Mouse (Mus musculus) MEL (cell line): ENCODE data around the gene Flad1.
A peak's percentile ranks its signal among the peaks of the same experiment; 100 is the strongest.

Experiments
- CTCF ChIP-seq, 3 experiments: IDR thresholded peaks in 2 of 3; conservative IDR thresholded peaks in 1 of 3; 2 replicates each; pipeline ENCODE4 v1.5.1; 2011 to 2012; ENCODE audit warnings: low read length in 3 of 3, low read depth in 2 of 3, mild to moderate bottlenecking in 2 of 3, improper control_type of control experiment in 1 of 3, inconsistent platforms in 1 of 3, mixed read lengths in 1 of 3, moderate library complexity in 1 of 3; ENCODE audit not compliant: control insufficient read depth in 1 of 3, insufficient read depth in 1 of 3, poor library complexity in 1 of 3, severe bottlenecking in 1 of 3
- EP300 ChIP-seq, 2 experiments: IDR thresholded peaks; 2 replicates each; pipeline ENCODE4 v1.6.1; 2011; ENCODE audit warnings: improper control_type of control experiment in 2 of 2, low read length in 2 of 2, low read depth in 1 of 2, mild to moderate bottlenecking in 1 of 2
- GABPA ChIP-seq: IDR thresholded peaks from 2 replicates; pipeline ENCODE4 v1.6.1; 2012; ENCODE audit warnings: low read depth, mild to moderate bottlenecking, inconsistent platforms, low read length, improper control_type of control experiment, moderate library complexity
- MAFK ChIP-seq: IDR thresholded peaks from 2 replicates; pipeline ENCODE4 v1.6.1; 2011; ENCODE audit warnings: low read depth, mild to moderate bottlenecking, low read length, improper control_type of control experiment, borderline replicate concordance
- MYC ChIP-seq: IDR thresholded peaks from 2 replicates; pipeline ENCODE4 v1.6.1; 2011; ENCODE audit warnings: low read depth, mild to moderate bottlenecking, low read length, improper control_type of control experiment, moderate library complexity
- POLR2A ChIP-seq, 2 experiments: IDR thresholded peaks; 2 replicates each; pipeline ENCODE4 v1.6.1; 2011 to 2012; ENCODE audit warnings: low read length in 2 of 2, mild to moderate bottlenecking in 2 of 2, control low read depth in 1 of 2, improper control_type of control experiment in 1 of 2, low read depth in 1 of 2, moderate library complexity in 1 of 2; ENCODE audit not compliant: control insufficient read depth in 1 of 2, insufficient read depth in 1 of 2, poor library complexity in 1 of 2
- POLR2AphosphoS5 ChIP-seq: IDR thresholded peaks from 2 replicates; pipeline ENCODE4 v1.6.1; 2012; ENCODE audit warnings: low read depth, borderline replicate concordance, mild to moderate bottlenecking, inconsistent platforms, low read length, moderate library complexity, mixed read lengths
- RCOR1 ChIP-seq: IDR thresholded peaks from 2 replicates; pipeline ENCODE4 v1.6.1; 2012; ENCODE audit warnings: low read depth, mild to moderate bottlenecking, inconsistent platforms, low read length, improper control_type of control experiment
- SMC3 ChIP-seq: IDR thresholded peaks from 2 replicates; pipeline ENCODE4 v1.6.1; 2011; ENCODE audit warnings: low read depth, low read length, improper control_type of control experiment
- TCF12 ChIP-seq: IDR thresholded peaks from 2 replicates; pipeline ENCODE4 v1.6.1; 2014; ENCODE audit warnings: low read depth, mild to moderate bottlenecking, inconsistent platforms, low read length, improper control_type of control experiment, moderate library complexity
- ZC3H11A ChIP-seq: IDR thresholded peaks from 2 replicates; pipeline ENCODE4 v1.6.1; 2012; ENCODE audit warnings: low read depth, mild to moderate bottlenecking, inconsistent platforms, low read length, improper control_type of control experiment
- ZKSCAN1 ChIP-seq: IDR thresholded peaks from 2 replicates; pipeline ENCODE4 v1.6.1; 2012; ENCODE audit warnings: low read depth, mild to moderate bottlenecking, inconsistent platforms, low read length, improper control_type of control experiment, moderate library complexity
- ZMIZ1 ChIP-seq: IDR thresholded peaks from 2 replicates; pipeline ENCODE4 v1.6.1; 2012; ENCODE audit warnings: low read depth, mild to moderate bottlenecking, inconsistent platforms, low read length, improper control_type of control experiment, moderate library complexity

GRCm38 (mm10) chr3:89395419-89395805, 16.3 kb downstream of the Flad1 start:
- TF ChIP-seq EP300 (IDR thresholded peaks at IDR 0.05; ENCODE audit: low read depth in 1 of 2, low read length in 2 of 2): peak in 1 of 2 experiments; percentile 53; a peak in 1 of 4 replicates
- 0 out of 2 replicates have a peak, but pooled peaks have one; percentile 7 for TF ChIP-seq TCF12
- TF ChIP-seq GABPA: no peak
- no peak for TF ChIP-seq CTCF (IDR thresholded peaks at IDR 0.05 in 2 of 3, conservative IDR thresholded peaks at IDR 0.05 in 1 of 3; ENCODE audit: control insufficient read depth in 1 of 3, insufficient read depth in 1 of 3, low read depth in 2 of 3, low read length in 3 of 3, poor library complexity in 1 of 3, severe bottlenecking in 1 of 3)
- no peak for TF ChIP-seq POLR2A (IDR thresholded peaks at IDR 0.05; ENCODE audit: control insufficient read depth in 1 of 2, insufficient read depth in 1 of 2, low read depth in 1 of 2, low read length in 2 of 2, poor library complexity in 1 of 2)
- no peak for TF ChIP-seq POLR2AphosphoS5
- no peak for TF ChIP-seq SMC3
- TF ChIP-seq ZMIZ1: no peak
- no peak for TF ChIP-seq ZC3H11A
- no peak for TF ChIP-seq ZKSCAN1
- no peak for TF ChIP-seq MYC
- TF ChIP-seq MAFK: no peak
- TF ChIP-seq RCOR1: no peak
